Mouse (Mus musculus) natural killer cell, adult 2 months (primary cell): Measurements from ENCODE around the gene Odf2.

Experiments
- DNase-seq, 2 experiments: peaks; one replicate each; pipeline ENCODE4 v3.0.0; 2022; ENCODE audit warnings: low spot score in 2 of 2

Odf2 gene

DNA sequence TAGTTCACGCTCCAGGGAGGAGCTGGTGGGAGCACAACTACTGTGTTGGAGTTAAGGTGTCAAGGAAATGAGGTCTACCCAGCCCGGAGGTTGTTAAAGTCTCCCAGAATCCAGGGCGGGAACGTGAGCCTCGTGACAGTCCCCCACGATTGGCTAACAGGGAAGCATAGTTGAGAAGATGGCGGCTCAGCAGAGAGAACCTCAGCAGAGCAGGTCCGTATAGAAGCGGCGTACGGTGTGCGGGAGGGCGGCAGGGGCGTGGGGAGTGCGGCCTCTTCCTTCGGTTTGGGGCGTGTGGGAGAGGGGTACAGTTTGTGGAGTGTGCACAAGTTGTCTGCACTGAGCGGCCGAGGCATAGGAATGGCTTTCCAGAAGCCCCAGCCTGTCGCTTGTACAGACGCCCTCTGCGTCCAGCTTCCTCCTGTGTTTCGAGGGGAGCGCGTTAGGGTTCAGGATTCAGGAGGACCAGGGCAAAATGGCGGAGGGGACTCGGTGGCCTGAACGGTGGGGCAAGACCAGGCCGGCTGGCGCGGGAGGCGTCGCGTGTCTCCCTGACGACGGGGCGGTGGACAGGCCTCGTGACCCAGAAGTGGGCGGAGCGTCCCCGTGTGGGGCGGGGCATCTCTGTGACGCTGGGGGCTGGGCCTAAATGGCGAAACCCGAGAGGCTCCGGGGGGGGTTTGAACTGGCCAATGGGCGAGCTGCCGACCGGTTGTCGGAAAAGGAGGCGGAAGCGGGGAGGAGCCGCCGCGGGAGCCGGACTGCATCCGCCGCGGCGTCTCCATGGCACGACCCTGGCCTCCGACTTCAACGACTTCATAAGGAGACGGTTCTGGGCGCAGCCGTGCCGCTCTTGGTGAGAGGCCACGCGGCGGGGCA lies at the start of gene Odf2:
TSS of gene Odf2 (plus strand) at position 156 of the 879 bp plus-strand sequence.
- DNase-seq = peak; percentile 100

DNA sequence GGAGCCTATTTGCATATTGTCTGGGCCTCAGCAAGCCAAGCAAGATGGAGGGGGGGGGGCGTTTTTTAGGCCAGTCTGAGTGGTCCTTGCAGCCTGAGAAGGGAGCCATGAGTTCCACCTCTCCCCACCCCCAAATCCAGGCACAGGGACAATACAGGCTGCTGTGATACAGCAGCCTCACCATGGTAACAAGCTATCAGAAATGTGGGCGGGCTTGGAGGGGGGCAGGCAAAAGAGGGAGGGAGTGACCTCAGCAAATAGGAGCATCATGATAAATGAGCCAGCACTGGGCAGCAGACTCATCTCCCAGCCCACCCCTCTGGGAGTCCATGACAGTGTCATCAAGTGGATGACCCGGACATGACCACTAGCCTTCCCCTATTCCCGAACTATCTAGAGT lies 49.6 kb upstream of the Odf2 start:
- no peak for DNase-seq

DNA sequence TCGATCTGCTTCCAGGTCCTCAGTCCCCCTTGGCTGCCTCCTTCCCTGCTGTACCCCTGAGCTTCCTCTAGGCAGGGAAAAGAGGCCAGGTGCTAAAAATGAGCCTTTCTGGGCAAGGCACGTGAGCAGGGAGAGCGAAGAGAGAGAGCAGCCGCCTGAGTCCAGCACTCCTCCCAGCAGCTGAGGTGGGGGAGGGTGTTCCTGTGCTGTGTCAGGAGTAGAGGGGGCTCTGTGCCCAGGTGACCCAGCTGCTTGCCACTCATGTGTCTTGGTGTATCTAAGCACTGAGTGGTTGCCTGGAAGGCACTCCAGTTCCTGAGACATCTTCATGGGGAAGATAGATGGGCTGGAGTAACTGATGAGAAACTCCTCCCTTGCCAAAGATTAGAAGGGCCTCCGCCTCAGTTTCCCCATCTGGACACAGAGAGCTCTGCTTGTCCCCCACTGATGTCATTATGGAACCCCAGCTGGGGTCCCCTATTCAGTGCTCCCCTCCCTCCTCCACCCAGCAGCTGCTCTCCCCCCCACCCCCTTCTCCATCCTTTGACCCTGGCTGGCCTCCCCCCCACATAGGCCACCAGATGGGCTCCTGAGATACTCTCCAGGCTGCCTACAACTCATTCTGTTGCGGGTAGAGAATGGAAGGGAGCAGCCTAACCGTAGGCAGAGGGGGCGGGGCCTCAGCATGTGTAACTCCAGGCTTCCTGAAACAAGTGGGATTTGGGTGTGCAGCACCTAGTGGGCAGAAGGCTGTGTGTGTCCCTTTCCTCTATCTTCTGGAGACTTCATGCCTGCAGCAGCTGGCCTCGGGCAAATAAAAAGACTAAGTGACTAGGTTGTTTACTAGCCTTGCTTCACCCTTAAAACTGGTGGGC lies 45.6 kb upstream of the Odf2 start:
- no peak for DNase-seq

- DNase-seq = no peak
Observed at GRCm38 (mm10) chr2:29844115-29844514, 44.9 kb upstream of the Odf2 start.

- no peak for DNase-seq
Observed at GRCm38 (mm10) chr2:29844661-29845060, 44.4 kb upstream of the Odf2 start.

DNA sequence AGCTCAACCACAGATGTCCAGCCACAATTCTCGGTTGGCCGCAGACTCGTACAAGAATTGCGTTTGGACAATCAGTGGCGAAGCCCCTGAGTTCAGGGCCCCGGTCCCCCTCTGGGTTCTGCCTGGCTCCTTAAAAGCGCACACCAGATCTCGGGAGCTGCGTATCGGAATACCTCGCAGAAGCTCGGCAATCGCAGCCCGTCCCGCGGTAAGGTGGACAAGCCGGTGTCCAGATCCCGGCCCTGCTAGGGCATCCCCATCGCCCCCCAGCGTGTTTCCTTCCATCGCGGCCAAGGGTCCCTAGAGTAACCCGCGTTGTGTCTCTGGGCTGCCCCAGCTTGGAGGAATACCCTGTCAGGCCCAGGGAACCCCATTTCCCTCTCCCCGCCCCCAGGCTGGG lies 43.4 kb upstream of the Odf2 start:
- DNase-seq = no peak

DNA sequence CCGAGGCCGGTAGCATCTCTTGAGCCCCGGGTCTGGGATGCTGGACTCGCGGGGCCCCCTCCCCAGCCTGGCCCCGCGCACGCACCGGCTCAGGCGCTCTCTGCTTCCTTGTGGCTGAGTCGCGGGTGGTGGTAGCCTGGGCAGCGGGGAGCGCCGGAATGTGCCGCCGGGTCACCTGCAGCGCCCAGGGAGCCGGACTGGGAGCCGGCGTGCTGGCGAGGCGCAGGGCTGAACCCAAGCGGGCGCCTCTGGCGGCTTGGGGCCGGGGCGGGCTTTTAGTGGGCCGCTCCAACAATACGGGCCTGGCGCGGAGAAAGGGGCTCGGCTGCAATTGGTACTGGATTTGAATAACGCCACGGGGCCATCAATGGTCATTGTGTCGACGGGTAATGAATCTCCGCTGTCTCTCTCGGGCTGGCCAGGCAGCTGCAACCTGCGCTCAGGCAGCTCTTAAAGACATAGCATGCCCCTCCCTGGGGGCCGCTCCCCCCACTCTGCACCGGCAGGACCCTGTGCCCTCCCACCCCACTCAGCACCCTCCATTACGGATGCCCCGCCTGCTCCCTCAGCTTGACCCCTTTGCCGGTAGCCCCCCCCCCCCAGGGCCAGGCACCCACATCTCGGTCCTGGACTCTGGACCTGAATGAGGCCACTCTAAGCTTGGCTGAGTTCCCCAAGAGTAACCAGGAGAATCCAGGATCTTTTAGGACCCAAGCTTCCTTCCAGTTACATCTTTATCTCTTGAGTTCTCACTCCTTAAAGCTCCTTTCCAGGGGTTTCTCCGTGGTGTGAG lies 42.8 kb upstream of the Odf2 start:
- DNase-seq = no peak

GRCm38 (mm10) chr2:29846911-29847310 lies 42.1 kb upstream of the Odf2 start:
- DNase-seq = no peak

GRCm38 (mm10) chr2:29849041-29849440 lies 40.0 kb upstream of the Odf2 start:
- DNase-seq = no peak

- no peak for DNase-seq
Observed at GRCm38 (mm10) chr2:29849841-29850480, 39.1 kb upstream of the Odf2 start.

GRCm38 (mm10) chr2:29852957-29853485 lies 36.0 kb upstream of the Odf2 start:
- DNase-seq = no peak

- DNase-seq = no peak
Observed at GRCm38 (mm10) chr2:29853736-29854135, 35.3 kb upstream of the Odf2 start.

GRCm38 (mm10) chr2:29855585-29856210 lies 33.3 kb upstream of the Odf2 start:
- no peak for DNase-seq

- DNase-seq = no peak
Observed at GRCm38 (mm10) chr2:29856451-29857260, 32.4 kb upstream of the Odf2 start.

DNA sequence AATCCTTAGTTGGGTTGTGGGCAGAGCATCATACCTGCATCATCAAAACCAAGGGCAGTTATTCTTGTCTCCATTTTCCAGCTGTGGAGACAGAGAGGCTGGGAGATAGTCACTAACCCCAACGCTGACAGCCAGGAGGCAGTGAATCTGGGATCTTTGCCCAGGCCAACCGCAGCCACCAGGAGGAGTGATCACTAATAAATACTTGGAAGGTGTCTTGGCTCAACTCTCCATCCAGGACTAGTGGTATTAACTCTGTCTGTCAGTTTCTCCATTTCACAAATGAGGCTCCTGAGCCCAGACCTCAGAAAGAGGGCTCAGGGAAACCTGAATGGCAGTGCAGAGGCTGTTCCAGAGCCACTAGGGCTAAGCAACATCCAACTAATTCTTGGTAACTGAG lies 31.7 kb upstream of the Odf2 start:
- no peak for DNase-seq

DNA sequence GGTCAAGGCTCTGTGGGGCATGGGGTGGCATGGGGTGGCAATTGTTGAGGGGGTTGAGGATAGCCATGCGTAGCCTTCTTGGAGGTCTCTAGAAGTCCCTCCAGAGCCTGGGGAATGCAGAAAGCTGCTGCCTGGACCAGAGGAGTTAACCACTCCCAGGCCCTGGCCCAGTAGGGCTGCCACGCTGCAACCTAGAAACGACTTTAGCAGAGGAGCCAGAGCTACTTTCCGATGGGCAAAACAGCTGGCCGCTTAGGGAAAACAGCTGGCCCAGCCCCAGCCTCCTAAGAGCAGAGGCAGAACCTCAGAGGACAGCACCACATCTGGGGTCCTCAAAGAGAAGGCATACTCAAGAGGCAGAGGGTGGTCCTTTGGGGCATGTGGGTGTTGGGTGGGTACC lies 31.1 kb upstream of the Odf2 start:
- no peak for DNase-seq

GRCm38 (mm10) chr2:29858748-29859473 lies 30.1 kb upstream of the Odf2 start:
- peak; percentile 23 to 47 for DNase-seq

DNA sequence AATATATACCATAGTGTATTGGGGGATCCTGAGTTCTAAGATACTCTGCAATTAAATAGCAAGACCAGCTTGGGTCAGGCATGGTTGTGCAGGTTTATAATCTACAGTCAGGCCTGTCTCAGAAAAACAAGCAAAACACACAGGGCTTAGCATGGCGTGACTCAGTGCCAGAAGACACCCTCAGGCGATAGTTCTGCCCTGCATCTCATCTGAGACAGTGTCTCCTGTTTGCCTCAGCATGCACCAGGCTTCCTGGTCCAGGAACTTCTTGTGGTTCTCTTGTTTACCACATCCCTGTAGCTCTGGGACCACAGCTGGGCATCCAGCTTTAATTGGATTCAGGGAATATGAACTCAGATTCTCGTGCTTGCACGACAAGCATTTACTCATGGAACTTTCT lies 23.9 kb upstream of the Odf2 start:
- no peak for DNase-seq
